Mouse (Mus musculus): ENCODE data around the gene Car14. TPM values are rescaled to one million over a fixed set of nuclear protein-coding genes. Genes with fewer than 3 reads are reported as not detected.

Gene Car14
- polyA plus RNA-seq, 1 experiment from 2014 or later = 5.6 TPM

DNA sequence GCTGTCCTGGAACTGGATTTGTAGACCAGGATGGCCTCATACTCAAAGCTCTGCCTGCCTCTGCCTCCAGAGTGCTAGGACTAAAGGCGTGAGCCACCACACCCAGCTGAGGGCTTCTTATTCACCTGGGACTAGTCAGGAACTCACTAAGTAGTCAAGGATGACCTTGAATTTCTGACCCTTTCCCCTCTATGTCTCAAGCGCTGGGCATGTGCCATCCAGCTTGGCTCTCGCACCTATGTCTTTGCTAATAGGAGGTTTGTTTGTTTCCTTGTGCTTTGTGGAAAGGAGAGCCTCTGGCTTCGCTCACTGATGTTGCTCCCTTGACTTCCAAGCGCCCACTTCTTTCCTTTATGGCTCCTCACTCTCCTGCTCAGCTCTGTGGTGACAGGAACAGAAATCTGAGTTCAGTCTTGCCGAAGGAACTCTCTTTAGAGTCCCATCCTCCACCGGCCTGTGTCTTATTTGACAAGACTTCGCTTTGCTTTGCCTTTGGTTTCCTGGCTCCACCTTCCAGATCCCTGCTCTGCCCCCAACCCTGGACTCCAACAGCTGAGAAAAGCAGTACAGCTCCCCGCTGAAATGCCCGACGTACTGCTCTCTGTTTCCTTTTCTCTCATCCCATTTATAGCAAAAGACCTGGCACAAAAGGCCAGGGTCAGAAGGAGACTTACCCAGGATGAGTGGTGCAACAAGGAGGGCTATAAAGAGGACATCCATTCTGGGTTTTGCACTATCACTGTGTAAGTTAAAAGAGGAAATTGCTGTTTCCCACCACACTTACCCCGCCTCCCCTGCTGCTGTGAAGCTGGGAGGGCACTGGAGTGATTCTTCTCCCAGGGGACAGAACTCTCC lies 13.1 kb downstream of the Car14 start, which contains the start of gene BC028528:
BC028528 (minus strand) TSS at position 795 of the 855 bp plus-strand sequence.
- Histone ChIP-seq H3K9me3 (ENCODE audit: control insufficient read depth, low read length) (no peaks in the 10 kb centered on the region), H3K27me3 (replicated peaks; ENCODE audit: control insufficient read depth, insufficient read depth, low read length) (no peaks in the 10 kb centered on the region), H3K4me2 (ENCODE audit: low read depth, low read length) (peak within 1 kb of the TSS; percentile 42), H3K36me3 (ENCODE audit: control insufficient read depth, insufficient read depth, low read length) (no peaks in the 10 kb centered on the region), H3K27ac (replicated peaks; ENCODE audit: low read depth, low read length) (peak within 1 kb of the TSS; percentile 87), H3K9ac (ENCODE audit: low read depth, low read length) (peak within 1 kb of the TSS; percentile 43), H3K4me3 (ENCODE audit: low read depth, low read length) (peak within 1 kb of the TSS; percentile 19), H3K4me1 (ENCODE audit: control insufficient read depth, insufficient read depth, low read length) (peaks cover 13% of the 10 kb centered on the region; the same call in 1 of the 2 replicates)
- DNase-seq (ENCODE audit: low spot score) (peak; percentile 87), ATAC-seq (ENCODE audit: low read depth) (peak; percentile 31; the same call in 1 of the 2 replicates)
- 27% methylated on average over 12 of the region's 12 CpGs for WGBS

DNA sequence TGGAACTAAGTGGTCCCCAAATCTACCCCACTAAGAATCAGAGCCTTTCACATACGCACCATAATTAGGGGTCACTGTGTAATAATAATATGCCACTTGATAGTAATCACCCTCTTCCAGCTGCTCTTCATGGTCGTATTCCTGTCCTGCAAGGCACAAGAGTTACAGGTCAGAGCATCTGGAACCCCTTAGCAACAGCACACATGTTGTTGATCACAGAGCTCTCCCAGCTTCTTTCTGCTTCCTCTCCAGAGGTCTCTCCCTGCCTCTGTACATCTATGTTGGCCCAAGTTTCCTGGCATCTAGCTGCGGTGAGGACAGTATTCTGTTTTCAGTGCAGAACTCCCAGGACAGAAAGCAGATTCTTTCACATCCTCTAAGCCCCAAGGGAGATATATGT lies 14.8 kb downstream of the Car14 start:
- no peaks in the 10 kb centered on the region for H3K27me3 ChIP-seq (replicated peaks; ENCODE audit: control insufficient read depth, insufficient read depth, low read length)
- no peaks in the 10 kb centered on the region for H3K9me3 ChIP-seq (ENCODE audit: control insufficient read depth, low read length)
- DNase-seq (ENCODE audit: low spot score) (no peak), ATAC-seq (ENCODE audit: low read depth) (no peak)
- H3K4me3 ChIP-seq (ENCODE audit: low read depth, low read length) = no peak overlapping the region
- no peak overlapping the region for H3K9ac ChIP-seq (ENCODE audit: low read depth, low read length)
- no peak overlapping the region; the same call in 1 of the 2 replicates for H3K27ac ChIP-seq (replicated peaks; ENCODE audit: low read depth, low read length)
- WGBS = 33% methylated on average over 3 of the region's 3 CpGs
- H3K36me3 ChIP-seq (ENCODE audit: control insufficient read depth, insufficient read depth, low read length) = no peaks in the 10 kb centered on the region
- H3K4me1 ChIP-seq (ENCODE audit: control insufficient read depth, insufficient read depth, low read length) = peaks cover 9% of the 10 kb centered on the region; the same call in 1 of the 2 replicates
- no peak overlapping the region for H3K4me2 ChIP-seq (ENCODE audit: low read depth, low read length)

- Histone ChIP-seq H3K4me3 (ENCODE audit: low read depth, low read length) (no peak overlapping the region), H3K27ac (replicated peaks; ENCODE audit: low read depth, low read length) (no peak overlapping the region), H3K27me3 (replicated peaks; ENCODE audit: control insufficient read depth, insufficient read depth, low read length) (no peaks in the 10 kb centered on the region), H3K9ac (ENCODE audit: low read depth, low read length) (no peak overlapping the region; the same call in 1 of the 2 replicates), H3K4me1 (ENCODE audit: control insufficient read depth, insufficient read depth, low read length) (peaks cover 14% of the 10 kb centered on the region; the same call in 1 of the 2 replicates), H3K36me3 (ENCODE audit: control insufficient read depth, insufficient read depth, low read length) (no peaks in the 10 kb centered on the region), H3K9me3 (ENCODE audit: control insufficient read depth, low read length) (no peaks in the 10 kb centered on the region), H3K4me2 (ENCODE audit: low read depth, low read length) (no peak overlapping the region)
- no peak for ATAC-seq (ENCODE audit: low read depth)
- WGBS = 71% methylated on average over 4 of the region's 4 CpGs
- no peak for DNase-seq (ENCODE audit: low spot score)
Measured at GRCm38 (mm10) chr3:95887596-95887995, 16.9 kb downstream of the Car14 start.

DNA sequence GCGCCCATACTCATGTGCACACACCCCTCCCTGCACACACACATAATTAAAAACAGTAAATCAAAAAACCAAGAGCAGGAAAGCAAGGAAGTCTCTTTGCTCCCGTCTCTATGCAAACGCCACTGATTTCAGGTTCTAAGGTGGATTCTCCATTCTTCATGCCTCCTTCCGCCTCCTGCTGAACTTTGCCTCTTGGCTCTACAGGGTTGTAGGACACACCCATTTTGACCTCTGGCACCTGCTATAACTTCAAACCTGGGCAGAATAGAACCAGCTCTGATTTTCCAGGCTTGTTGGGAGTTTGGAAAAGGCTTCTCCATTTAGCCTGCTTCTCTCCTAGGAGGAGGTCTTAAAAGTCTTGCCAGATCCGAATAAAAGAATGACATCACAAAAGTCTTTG lies 20.1 kb downstream of the Car14 start:
- peaks cover 11% of the 10 kb centered on the region; the same call in 1 of the 2 replicates for H3K4me1 ChIP-seq (ENCODE audit: control insufficient read depth, insufficient read depth, low read length)
- no peak overlapping the region for H3K9ac ChIP-seq (ENCODE audit: low read depth, low read length)
- no peak overlapping the region for H3K27ac ChIP-seq (replicated peaks; ENCODE audit: low read depth, low read length)
- no peaks in the 10 kb centered on the region for H3K27me3 ChIP-seq (replicated peaks; ENCODE audit: control insufficient read depth, insufficient read depth, low read length)
- no peak overlapping the region for H3K4me2 ChIP-seq (ENCODE audit: low read depth, low read length)
- H3K36me3 ChIP-seq (ENCODE audit: control insufficient read depth, insufficient read depth, low read length) = no peaks in the 10 kb centered on the region
- no peak for DNase-seq (ENCODE audit: low spot score)
- 69% methylated on average over 5 of the region's 5 CpGs for WGBS
- no peaks in the 10 kb centered on the region for H3K9me3 ChIP-seq (ENCODE audit: control insufficient read depth, low read length)
- ATAC-seq (ENCODE audit: low read depth) = no peak
- no peak overlapping the region for H3K4me3 ChIP-seq (ENCODE audit: low read depth, low read length)

DNA sequence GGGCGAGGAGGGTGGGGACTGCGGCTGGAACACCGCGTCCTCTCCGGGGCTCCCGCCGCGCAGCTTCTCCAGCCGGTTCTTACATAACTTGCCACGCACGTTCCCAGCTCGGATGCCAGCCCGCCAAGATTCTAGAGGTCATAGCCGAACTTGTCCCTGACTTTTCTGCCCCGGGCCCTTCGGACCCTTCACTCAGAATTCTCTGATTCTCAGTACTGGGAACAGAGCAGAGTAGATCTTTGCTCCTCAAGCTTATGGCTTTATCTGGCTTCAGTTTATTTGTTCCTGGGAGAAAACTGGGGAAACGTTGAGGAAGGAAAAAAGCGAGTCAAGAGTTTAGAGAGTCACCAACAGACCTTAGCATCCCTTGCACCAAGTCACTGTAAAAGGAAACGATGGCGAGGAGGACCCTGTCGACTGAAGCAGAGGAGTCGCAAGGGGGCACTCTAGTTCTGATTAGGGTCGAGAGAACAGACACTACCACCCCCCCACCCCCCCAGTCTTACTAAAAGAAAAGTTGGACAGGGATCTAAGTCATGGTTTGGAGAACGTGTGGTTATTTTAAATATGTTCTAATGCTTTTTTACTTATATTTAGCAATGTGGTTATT lies 21.6 kb downstream of the Car14 start:
- DNase-seq (ENCODE audit: low spot score) = peak; percentile 83
- WGBS = 2% methylated on average over 23 of the region's 24 CpGs

GRCm38 (mm10) chr3:95881979-95882815 lies 22.3 kb downstream of the Car14 start, which contains the start of gene Ciart:
TSS of gene Ciart (minus strand) at chr3:95882251.
- peak within 1 kb of the TSS; percentile 49 for H3K4me3 ChIP-seq (ENCODE audit: low read depth, low read length)
- H3K36me3 ChIP-seq (ENCODE audit: control insufficient read depth, insufficient read depth, low read length) = no peaks in the 10 kb centered on the region
- peaks cover 11% of the 10 kb centered on the region; the same call in 1 of the 2 replicates for H3K4me1 ChIP-seq (ENCODE audit: control insufficient read depth, insufficient read depth, low read length)
- peak; percentile 99 for DNase-seq (ENCODE audit: low spot score)
- under 1% methylated on average over 42 of the region's 66 CpGs for WGBS
- H3K4me2 ChIP-seq (ENCODE audit: low read depth, low read length) = peak within 1 kb of the TSS; percentile 93
- ATAC-seq (ENCODE audit: low read depth) = peak; percentile 99
- no peaks in the 10 kb centered on the region for H3K27me3 ChIP-seq (replicated peaks; ENCODE audit: control insufficient read depth, insufficient read depth, low read length)
- peak within 1 kb of the TSS; percentile 56 for H3K9ac ChIP-seq (ENCODE audit: low read depth, low read length)
- peak within 1 kb of the TSS; percentile 44 for H3K27ac ChIP-seq (replicated peaks; ENCODE audit: low read depth, low read length)
- H3K9me3 ChIP-seq (ENCODE audit: control insufficient read depth, low read length) = no peaks in the 10 kb centered on the region

More for the DNA sequence above, 21.6 kb downstream of the Car14 start:
- no peaks in the 10 kb centered on the region for H3K36me3 ChIP-seq (ENCODE audit: control insufficient read depth, insufficient read depth, low read length)
- H3K4me3 ChIP-seq (ENCODE audit: low read depth, low read length) = peak overlapping the region; percentile 49
- no peak for ATAC-seq (ENCODE audit: low read depth)
- peak overlapping the region; percentile 93 for H3K4me2 ChIP-seq (ENCODE audit: low read depth, low read length)
- peaks cover 11% of the 10 kb centered on the region; the same call in 1 of the 2 replicates for H3K4me1 ChIP-seq (ENCODE audit: control insufficient read depth, insufficient read depth, low read length)
- H3K27me3 ChIP-seq (replicated peaks; ENCODE audit: control insufficient read depth, insufficient read depth, low read length) = no peaks in the 10 kb centered on the region
- H3K9ac ChIP-seq (ENCODE audit: low read depth, low read length) = peak overlapping the region; percentile 53
- H3K9me3 ChIP-seq (ENCODE audit: control insufficient read depth, low read length) = no peaks in the 10 kb centered on the region
- H3K27ac ChIP-seq (replicated peaks; ENCODE audit: low read depth, low read length) = peak overlapping the region; percentile 44; the same call in 1 of the 2 replicates

GRCm38 (mm10) chr3:95879063-95879462 lies 25.4 kb downstream of the Car14 start:
- DNase-seq (ENCODE audit: low spot score) (no peak), ATAC-seq (ENCODE audit: low read depth) (no peak)
- WGBS = 89% methylated on average over 4 of the region's 4 CpGs
- Histone ChIP-seq H3K9ac (ENCODE audit: low read depth, low read length) (no peak overlapping the region), H3K27me3 (replicated peaks; ENCODE audit: control insufficient read depth, insufficient read depth, low read length) (no peaks in the 10 kb centered on the region), H3K4me2 (ENCODE audit: low read depth, low read length) (no peak overlapping the region), H3K4me1 (ENCODE audit: control insufficient read depth, insufficient read depth, low read length) (peaks cover 11% of the 10 kb centered on the region; the same call in 1 of the 2 replicates), H3K36me3 (ENCODE audit: control insufficient read depth, insufficient read depth, low read length) (no peaks in the 10 kb centered on the region), H3K4me3 (ENCODE audit: low read depth, low read length) (no peak overlapping the region), H3K9me3 (ENCODE audit: control insufficient read depth, low read length) (no peaks in the 10 kb centered on the region), H3K27ac (replicated peaks; ENCODE audit: low read depth, low read length) (no peak overlapping the region)

- peak overlapping the region; percentile 75 for H3K4me2 ChIP-seq (ENCODE audit: low read depth, low read length)
- no peaks in the 10 kb centered on the region for H3K27me3 ChIP-seq (replicated peaks; ENCODE audit: control insufficient read depth, insufficient read depth, low read length)
- ATAC-seq (ENCODE audit: low read depth) (no peak), DNase-seq (ENCODE audit: low spot score) (no peak)
- 79% methylated on average over 7 of the region's 7 CpGs for WGBS
- H3K9me3 ChIP-seq (ENCODE audit: control insufficient read depth, low read length) = no peaks in the 10 kb centered on the region
- H3K27ac ChIP-seq (replicated peaks; ENCODE audit: low read depth, low read length) = no peak overlapping the region; the same call in 1 of the 2 replicates
- peaks cover 25% of the 10 kb centered on the region for H3K36me3 ChIP-seq (ENCODE audit: control insufficient read depth, insufficient read depth, low read length)
- peak overlapping the region; percentile 74 for H3K4me3 ChIP-seq (ENCODE audit: low read depth, low read length)
- H3K9ac ChIP-seq (ENCODE audit: low read depth, low read length) = peak overlapping the region; percentile 88
- peaks cover 5% of the 10 kb centered on the region for H3K4me1 ChIP-seq (ENCODE audit: control insufficient read depth, insufficient read depth, low read length)
Measured at GRCm38 (mm10) chr3:95872048-95872447, 32.4 kb downstream of the Car14 start.

Measured in embryonic facial prominence, embryonic 14.5 days (tissue).